Mouse (Mus musculus) cerebellum, adult 9-10 months (tissue): ENCODE data around the gene Tspan18.
A peak's percentile ranks its signal among the peaks of the same experiment; 100 is the strongest.

Experiments used
- DNase-seq: peaks from one replicate; pipeline ENCODE4 v3.0.0; 2022

The Tspan18 gene

GRCm38 (mm10) chr2:93206126-93206525, 128.2 kb downstream of the Tspan18 start:
- DNase-seq: no peak

GRCm38 (mm10) chr2:93204571-93204970, 129.7 kb downstream of the Tspan18 start:
- DNase-seq: no peak

GRCm38 (mm10) chr2:93203682-93204081, 130.6 kb downstream of the Tspan18 start:
- DNase-seq: peak; percentile 88

GRCm38 (mm10) chr2:93202782-93203181, 131.5 kb downstream of the Tspan18 start:
- no peak for DNase-seq

- no peak for DNase-seq
Measured at GRCm38 (mm10) chr2:93201997-93202396, 132.3 kb downstream of the Tspan18 start.

- no peak for DNase-seq
Measured at GRCm38 (mm10) chr2:93200681-93201340, 133.5 kb downstream of the Tspan18 start.

GRCm38 (mm10) chr2:93199531-93199974, 134.8 kb downstream of the Tspan18 start:
- peak; percentile 74 for DNase-seq

GRCm38 (mm10) chr2:93198846-93199245, 135.5 kb downstream of the Tspan18 start:
- peak; percentile 97 for DNase-seq

- DNase-seq: no peak
Measured at GRCm38 (mm10) chr2:93193806-93194205, 140.5 kb downstream of the Tspan18 start.

GRCm38 (mm10) chr2:93192671-93193080, 141.6 kb downstream of the Tspan18 start:
- DNase-seq: no peak

GRCm38 (mm10) chr2:93192182-93192560, 142.1 kb downstream of the Tspan18 start:
- DNase-seq: no peak

GRCm38 (mm10) chr2:93191488-93192181, 142.7 kb downstream of the Tspan18 start:
- DNase-seq: no peak

- no peak for DNase-seq
Measured at GRCm38 (mm10) chr2:93190771-93191487, 143.4 kb downstream of the Tspan18 start.

GRCm38 (mm10) chr2:93188761-93189458, 145.4 kb downstream of the Tspan18 start:
- DNase-seq: peak; percentile 46

- no peak for DNase-seq
Measured at GRCm38 (mm10) chr2:93188020-93188760, 146.1 kb downstream of the Tspan18 start.

GRCm38 (mm10) chr2:93187323-93187996, 146.8 kb downstream of the Tspan18 start, which contains the start of gene Trp53i11:
Gene Trp53i11 (plus strand): TSS chr2:93187548.
- peak; percentile 88 for DNase-seq

- DNase-seq: no peak
Measured at GRCm38 (mm10) chr2:93182859-93183258, 151.4 kb downstream of the Tspan18 start.

GRCm38 (mm10) chr2:93180077-93180844, 154.0 kb downstream of the Tspan18 start:
- DNase-seq: peak; percentile 68

- DNase-seq: no peak
Measured at GRCm38 (mm10) chr2:93179603-93180002, 154.7 kb downstream of the Tspan18 start.

- DNase-seq: no peak
Measured at GRCm38 (mm10) chr2:93178313-93178677, 156.0 kb downstream of the Tspan18 start.
